Mouse (Mus musculus) splenic B cell, adult 2 months (primary cell): ENCODE measurements around the gene Rpa1.

Experiments
- DNase-seq: peaks from one replicate; pipeline ENCODE4 v3.0.0-alpha.2; 2011; ENCODE audit warnings: low read depth, low spot score
- H3K27me3 ChIP-seq: 2 replicates; pipeline ENCODE4 v1.6.1; 2012; ENCODE audit warnings: mild to moderate bottlenecking, low read length, moderate library complexity, mixed read lengths; ENCODE audit not compliant: control insufficient read depth, poor library complexity, insufficient read depth, severe bottlenecking
- H3K36me3 ChIP-seq: 2 replicates; pipeline ENCODE4 v1.6.1; 2012; ENCODE audit warnings: mild to moderate bottlenecking, low read length, moderate library complexity, mixed read lengths; ENCODE audit not compliant: control insufficient read depth, poor library complexity, insufficient read depth, severe bottlenecking

Rpa1 gene

GRCm38 (mm10) chr11:75268492-75268891 is 79.6 kb downstream of the Rpa1 start:
- Histone ChIP-seq H3K36me3 (no peaks in the 10 kb centered on the region), H3K27me3 (no peaks in the 10 kb centered on the region)
- no peak for DNase-seq

DNA sequence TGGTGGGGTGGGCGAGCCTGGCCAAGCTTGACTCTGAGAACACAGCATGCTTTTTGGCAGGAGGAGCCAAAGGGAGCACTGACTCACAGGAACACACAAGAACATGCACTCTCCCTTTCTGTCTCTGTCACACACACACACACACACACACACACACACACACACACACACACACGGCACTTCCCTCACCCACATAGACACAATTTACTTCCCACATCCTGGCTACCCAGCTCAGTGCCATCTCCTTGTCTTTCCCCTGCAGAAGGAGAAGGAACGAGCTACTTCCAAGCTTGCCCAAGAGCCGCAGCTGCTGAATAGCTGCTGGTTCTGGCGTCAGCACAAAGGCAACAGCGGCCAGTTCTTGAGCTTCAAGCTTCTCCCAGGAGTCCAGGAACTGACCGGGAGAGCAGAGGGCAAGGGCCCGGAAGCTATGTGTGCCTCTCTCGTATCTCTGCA is 80.3 kb downstream of the Rpa1 start:
- H3K36me3 ChIP-seq, result no peaks in the 10 kb centered on the region
- no peaks in the 10 kb centered on the region for H3K27me3 ChIP-seq
- no peak for DNase-seq

GRCm38 (mm10) chr11:75265545-75265944 is 82.6 kb downstream of the Rpa1 start:
- no peak for DNase-seq
- Histone ChIP-seq H3K27me3 (no peaks in the 10 kb centered on the region), H3K36me3 (no peaks in the 10 kb centered on the region)

DNA sequence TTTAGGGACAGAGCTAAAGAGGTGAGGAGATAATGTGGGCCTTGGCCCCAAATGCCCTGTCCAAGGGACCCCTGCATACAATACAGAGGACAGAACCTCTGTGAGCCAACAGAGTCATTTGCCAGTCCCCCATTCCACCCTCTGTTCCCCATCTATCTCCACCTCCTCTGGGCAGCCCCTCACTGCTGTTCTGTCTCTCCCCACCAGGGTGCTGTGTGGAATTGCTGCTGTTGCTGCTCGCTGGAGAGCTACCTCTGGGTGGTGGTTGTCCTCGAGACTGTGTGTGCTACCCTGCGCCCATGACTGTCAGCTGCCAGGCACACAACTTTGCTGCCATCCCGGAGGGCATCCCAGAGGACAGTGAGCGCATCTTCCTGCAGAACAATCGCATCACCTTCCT is 83.6 kb downstream of the Rpa1 start:
- Histone ChIP-seq H3K27me3 (no peaks in the 10 kb centered on the region), H3K36me3 (no peaks in the 10 kb centered on the region)
- no peak for DNase-seq

DNA sequence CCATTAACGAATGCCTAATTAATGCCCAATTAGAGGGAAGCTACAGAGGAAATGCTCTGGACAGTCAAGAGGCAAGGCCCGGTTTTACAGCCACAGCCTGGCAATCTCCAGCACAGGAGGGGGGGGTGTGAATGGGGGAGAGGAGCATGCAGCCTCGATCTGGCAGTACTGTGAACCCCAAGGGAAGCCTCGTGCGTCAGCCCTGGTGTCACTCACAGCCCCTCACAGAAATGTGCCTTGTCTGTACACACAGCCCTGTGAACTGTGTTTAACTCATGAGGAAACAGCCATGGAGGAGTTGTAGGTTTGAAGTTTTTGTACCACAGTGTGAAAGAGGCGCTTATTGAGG is 84.2 kb downstream of the Rpa1 start:
- no peak for DNase-seq
- Histone ChIP-seq H3K27me3 (no peaks in the 10 kb centered on the region), H3K36me3 (no peaks in the 10 kb centered on the region)

GRCm38 (mm10) chr11:75263274-75263963 is 84.7 kb downstream of the Rpa1 start:
- no peak for DNase-seq
- Histone ChIP-seq H3K36me3 (no peaks in the 10 kb centered on the region), H3K27me3 (no peaks in the 10 kb centered on the region)

GRCm38 (mm10) chr11:75262791-75263190 is 85.3 kb downstream of the Rpa1 start:
- no peak for DNase-seq
- Histone ChIP-seq H3K36me3 (no peaks in the 10 kb centered on the region), H3K27me3 (no peaks in the 10 kb centered on the region)

DNA sequence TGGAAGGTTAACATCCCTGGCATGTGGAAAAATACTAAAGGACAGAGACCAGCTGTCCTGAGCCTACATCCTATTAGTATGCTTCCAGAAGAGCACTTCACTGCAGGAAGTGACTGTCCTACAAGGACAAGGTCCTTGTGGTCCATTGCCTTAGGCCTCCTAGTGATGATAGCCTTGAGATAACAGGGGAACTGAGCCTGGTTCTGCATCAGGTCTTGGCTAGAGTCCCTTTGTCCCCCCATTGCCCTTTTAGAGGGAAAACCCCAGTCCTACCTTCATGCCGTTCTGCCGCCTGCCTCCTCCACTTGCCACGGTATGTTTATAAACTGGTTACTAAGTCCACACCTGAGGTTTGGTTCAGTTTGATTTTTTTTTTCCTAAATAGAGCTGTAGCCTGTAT is 85.9 kb downstream of the Rpa1 start:
- H3K27me3 ChIP-seq, result no peaks in the 10 kb centered on the region
- H3K36me3 ChIP-seq, result no peaks in the 10 kb centered on the region
- no peak for DNase-seq

GRCm38 (mm10) chr11:75261730-75262129 is 86.4 kb downstream of the Rpa1 start:
- DNase-seq, result no peak

GRCm38 (mm10) chr11:75261016-75261415 is 87.1 kb downstream of the Rpa1 start:
- no peaks in the 10 kb centered on the region for H3K36me3 ChIP-seq

More at GRCm38 (mm10) chr11:75261730-75262129, 86.4 kb downstream of the Rpa1 start:
- Histone ChIP-seq H3K27me3 (no peaks in the 10 kb centered on the region), H3K36me3 (no peaks in the 10 kb centered on the region)

GRCm38 (mm10) chr11:75259996-75260561 is 88.0 kb downstream of the Rpa1 start:
- Histone ChIP-seq H3K36me3 (no peaks in the 10 kb centered on the region), H3K27me3 (no peaks in the 10 kb centered on the region)
- no peak for DNase-seq

More at GRCm38 (mm10) chr11:75261016-75261415, 87.1 kb downstream of the Rpa1 start:
- no peaks in the 10 kb centered on the region for H3K27me3 ChIP-seq
- DNase-seq, result no peak

GRCm38 (mm10) chr11:75259416-75259815 is 88.7 kb downstream of the Rpa1 start:
- no peak for DNase-seq
- H3K27me3 ChIP-seq, result no peaks in the 10 kb centered on the region
- H3K36me3 ChIP-seq, result no peaks in the 10 kb centered on the region

DNA sequence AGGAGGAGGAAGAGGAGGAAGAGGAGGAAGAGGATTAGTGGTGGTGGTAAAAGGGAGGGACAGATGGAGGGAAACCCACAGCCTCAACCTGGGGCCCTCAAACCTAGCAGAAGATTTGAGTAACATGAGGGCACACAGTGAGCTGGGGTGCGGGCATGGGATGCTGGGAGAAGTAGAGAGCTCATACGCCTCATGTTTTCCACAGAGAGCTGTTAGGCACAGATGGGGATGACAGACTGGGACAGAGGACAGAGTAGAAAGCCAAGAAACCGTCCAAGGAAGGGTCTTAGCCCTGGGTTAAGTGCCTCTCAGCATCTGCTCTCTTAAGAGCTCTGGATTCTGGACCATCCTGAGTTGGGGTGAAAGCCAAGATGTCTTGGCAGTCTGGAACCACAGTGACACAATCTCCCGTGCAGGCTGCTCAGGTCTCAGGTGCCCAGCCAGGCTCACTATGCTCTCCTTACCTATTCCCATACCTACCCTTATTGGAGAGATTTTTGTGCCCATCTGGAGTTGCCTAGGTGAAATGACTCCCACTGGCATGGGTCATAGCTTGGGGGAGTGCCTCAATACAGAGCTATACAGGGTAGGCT is 91.0 kb downstream of the Rpa1 start:
- Histone ChIP-seq H3K27me3 (no peaks in the 10 kb centered on the region), H3K36me3 (no peaks in the 10 kb centered on the region)
- DNase-seq, result no peak

DNA sequence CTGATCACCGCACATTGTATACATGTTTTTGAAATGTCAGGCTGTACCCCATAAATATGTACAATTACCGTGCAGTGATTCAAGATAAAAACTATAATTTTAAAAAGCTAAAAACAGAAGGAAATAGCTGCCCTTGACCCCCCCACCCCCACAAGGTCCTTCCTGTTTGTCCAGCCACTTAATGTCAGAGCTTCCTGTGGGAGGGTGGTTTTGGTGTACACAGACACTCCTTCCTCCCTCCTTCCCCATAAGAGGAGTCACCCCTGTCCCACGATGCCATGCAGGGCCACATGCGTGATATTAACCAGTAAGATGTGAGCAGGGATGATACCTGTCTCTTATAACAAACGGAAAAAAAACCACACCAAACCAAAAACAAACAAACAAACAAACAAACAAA is 92.8 kb downstream of the Rpa1 start:
- peak; percentile 29 for DNase-seq
- Histone ChIP-seq H3K27me3 (no peaks in the 10 kb centered on the region), H3K36me3 (no peaks in the 10 kb centered on the region)

GRCm38 (mm10) chr11:75254252-75254912 is 93.7 kb downstream of the Rpa1 start:
- no peaks in the 10 kb centered on the region for H3K27me3 ChIP-seq
- peak; percentile 50 for DNase-seq
- H3K36me3 ChIP-seq, result no peaks in the 10 kb centered on the region
